Mouse (Mus musculus) bone marrow macrophage, adult 2 months (primary cell): Measurements from ENCODE around the gene Lemd2. TPM values are rescaled to one million over a fixed set of nuclear protein-coding genes. Genes with fewer than 3 reads are reported as not detected.
A peak's percentile ranks its signal among the peaks of the same experiment; 100 is the strongest.

Source experiments
- H3K27ac ChIP-seq: 2 replicates; pipeline ENCODE4 v1.5.1; 2012; ENCODE audit warnings: low read depth, low read length; ENCODE audit not compliant: insufficient read depth
- H3K4me1 ChIP-seq: 2 replicates; pipeline ENCODE4 v1.6.1; 2012; ENCODE audit warnings: low read length; ENCODE audit not compliant: control insufficient read depth, insufficient read depth
- H3K4me3 ChIP-seq: 2 replicates; pipeline ENCODE4 v1.5.1; 2012; ENCODE audit warnings: mild to moderate bottlenecking, low read length, moderate library complexity; ENCODE audit not compliant: insufficient read depth
- CTCF ChIP-seq: IDR thresholded peaks from 2 replicates; pipeline ENCODE4 v1.5.1; 2012; ENCODE audit warnings: low read depth, mild to moderate bottlenecking, low read length, moderate library complexity
- POLR2A ChIP-seq: IDR thresholded peaks from 2 replicates; pipeline ENCODE4 v1.6.1; 2012; ENCODE audit warnings: mild to moderate bottlenecking, low read depth, low read length, borderline replicate concordance
- polyA plus RNA-seq: library from polyadenylated mRNA; stranded (reverse); fragments of >200 nt; gene quantifications from 2 replicates; pipeline ENCODE4 v1.2.4, GENCODE M21; 2012; ENCODE audit not compliant: missing spikeins, insufficient read depth, insufficient read length

Gene Lemd2
- polyA plus RNA-seq, 1 experiment = 52.7 TPM

DNA sequence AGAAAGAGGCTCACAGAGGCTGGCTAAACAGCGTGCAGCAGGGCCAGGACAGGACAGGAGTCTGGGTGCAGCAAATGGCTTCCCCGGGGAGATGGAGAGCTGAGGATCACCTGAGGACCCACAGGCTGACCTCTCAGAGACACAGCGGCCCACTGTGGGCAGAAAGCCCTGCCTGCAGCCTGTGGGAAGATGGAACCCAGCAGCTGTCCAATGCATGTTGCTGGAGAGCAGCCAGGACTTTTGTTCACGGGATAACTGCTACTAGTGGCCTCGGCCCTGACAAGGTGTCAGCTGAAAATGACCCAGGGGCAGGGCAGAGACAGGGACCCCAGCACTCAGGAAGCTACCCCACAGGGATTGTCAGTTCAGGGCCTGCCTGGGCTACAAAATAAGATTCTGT lies 12.5 kb downstream of the Lemd2 start:
- H3K4me3 ChIP-seq = no peak overlapping the region
- no peaks in the 10 kb centered on the region for H3K4me1 ChIP-seq

DNA sequence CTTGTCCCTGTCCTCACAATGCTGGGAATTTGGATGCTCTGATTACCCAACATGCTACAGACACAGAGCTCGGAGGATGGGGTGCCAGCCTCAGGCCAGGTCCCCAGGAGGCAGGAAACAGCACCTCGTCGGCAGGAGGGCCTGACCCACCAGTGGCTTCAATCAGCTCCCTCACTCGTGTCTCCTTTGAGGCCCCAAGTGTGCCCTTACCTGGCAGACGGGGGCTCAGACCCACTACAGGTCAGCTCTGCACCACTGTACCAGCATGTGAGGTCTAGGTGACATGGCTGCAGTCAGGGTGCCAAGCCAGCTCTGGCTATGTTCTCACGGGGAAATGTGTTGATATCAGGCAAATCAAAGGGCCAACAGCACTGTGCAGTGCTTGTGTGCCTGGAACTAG lies 13.1 kb downstream of the Lemd2 start:
- no peak overlapping the region for H3K27ac ChIP-seq
- no peak for TF ChIP-seq POLR2A
- TF ChIP-seq CTCF = no peak
- no peaks in the 10 kb centered on the region for H3K4me1 ChIP-seq
- no peak overlapping the region for H3K4me3 ChIP-seq

More for the DNA sequence above, 12.5 kb downstream of the Lemd2 start:
- no peak for TF ChIP-seq POLR2A
- no peak for TF ChIP-seq CTCF
- H3K27ac ChIP-seq = no peak overlapping the region

DNA sequence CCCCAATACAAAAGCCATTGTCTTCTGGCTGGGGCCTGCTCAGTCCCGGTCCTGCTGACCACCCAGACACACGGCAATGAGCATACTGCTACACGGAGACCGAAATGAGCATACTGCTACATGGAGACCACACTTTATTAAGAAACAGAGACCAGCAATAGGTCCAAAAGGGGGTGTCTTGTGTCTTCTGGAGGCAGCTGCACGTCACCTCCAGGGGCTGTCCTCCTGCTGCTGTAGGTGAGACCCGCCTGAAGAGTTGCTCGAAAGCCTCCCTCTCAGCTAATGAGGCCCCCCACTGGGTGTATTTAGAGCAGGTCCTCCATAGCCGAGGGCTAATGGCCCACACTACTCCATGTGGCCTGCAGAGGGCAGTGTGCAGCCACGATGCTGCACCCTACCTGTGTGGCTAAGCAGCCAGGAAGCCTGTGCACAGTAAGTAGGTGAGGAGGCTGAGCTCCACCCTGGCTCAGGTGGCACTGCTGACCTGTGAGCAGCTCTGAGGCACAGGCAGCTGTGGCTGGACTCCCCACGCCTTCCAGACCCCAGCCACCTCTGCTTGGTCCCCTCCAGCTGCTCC lies 14.5 kb downstream of the Lemd2 start:
- Histone ChIP-seq H3K4me3 (no peak overlapping the region), H3K4me1 (no peaks in the 10 kb centered on the region), H3K27ac (no peak overlapping the region)
- TF ChIP-seq POLR2A = no peak
- peak; percentile 90 for TF ChIP-seq CTCF

GRCm38 (mm10) chr17:27188883-27189282 lies 15.4 kb downstream of the Lemd2 start:
- Histone ChIP-seq H3K4me1 (no peaks in the 10 kb centered on the region), H3K4me3 (no peak overlapping the region), H3K27ac (no peak overlapping the region)
- TF ChIP-seq POLR2A (no peak), CTCF (no peak)

GRCm38 (mm10) chr17:27187059-27187458 lies 17.2 kb downstream of the Lemd2 start:
- Histone ChIP-seq H3K4me1 (peaks cover 2% of the 10 kb centered on the region; the same call in 1 of the 2 replicates), H3K27ac (no peak overlapping the region), H3K4me3 (no peak overlapping the region)
- TF ChIP-seq CTCF (no peak), POLR2A (no peak)

- no peak overlapping the region for H3K4me3 ChIP-seq
- TF ChIP-seq POLR2A = no peak
- no peak for TF ChIP-seq CTCF
- peaks cover 8% of the 10 kb centered on the region for H3K4me1 ChIP-seq
- no peak overlapping the region for H3K27ac ChIP-seq
These were observed 18.2 kb downstream of the Lemd2 start for GRCm38 (mm10) chr17:27186068-27186467.

DNA sequence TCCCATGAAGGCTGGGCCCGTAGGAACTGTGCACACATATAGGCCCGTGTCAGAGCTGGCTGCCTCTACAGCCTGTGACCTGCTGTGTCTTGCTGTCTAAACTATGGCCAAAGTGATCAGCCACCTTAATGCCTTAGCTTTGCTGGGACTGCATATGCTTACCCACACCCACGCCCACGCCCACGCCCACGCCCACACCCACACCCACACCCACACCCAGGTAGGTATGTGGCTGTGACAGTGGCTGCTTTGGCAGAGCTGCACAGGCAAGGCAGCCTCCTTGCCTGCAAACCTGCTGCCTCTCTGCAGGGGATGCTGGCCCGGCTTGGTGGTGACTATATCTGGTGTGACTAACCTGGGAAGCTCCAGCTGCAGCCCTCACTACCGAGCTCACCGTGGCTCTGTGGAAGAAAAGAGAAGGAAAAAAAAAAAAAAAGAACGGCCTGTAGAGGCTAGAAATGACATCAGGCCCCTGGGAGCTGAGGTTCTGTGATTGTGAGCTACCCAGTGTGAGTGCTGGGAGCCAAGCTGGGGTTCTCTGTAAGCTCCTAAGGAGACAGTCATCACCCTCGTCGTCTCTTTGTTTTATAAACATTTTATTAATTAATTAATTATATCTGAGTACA lies 20.5 kb downstream of the Lemd2 start:
- TF ChIP-seq CTCF (no peak), POLR2A (no peak)
- Histone ChIP-seq H3K27ac (no peak overlapping the region), H3K4me1 (peaks cover 18% of the 10 kb centered on the region), H3K4me3 (no peak overlapping the region)

DNA sequence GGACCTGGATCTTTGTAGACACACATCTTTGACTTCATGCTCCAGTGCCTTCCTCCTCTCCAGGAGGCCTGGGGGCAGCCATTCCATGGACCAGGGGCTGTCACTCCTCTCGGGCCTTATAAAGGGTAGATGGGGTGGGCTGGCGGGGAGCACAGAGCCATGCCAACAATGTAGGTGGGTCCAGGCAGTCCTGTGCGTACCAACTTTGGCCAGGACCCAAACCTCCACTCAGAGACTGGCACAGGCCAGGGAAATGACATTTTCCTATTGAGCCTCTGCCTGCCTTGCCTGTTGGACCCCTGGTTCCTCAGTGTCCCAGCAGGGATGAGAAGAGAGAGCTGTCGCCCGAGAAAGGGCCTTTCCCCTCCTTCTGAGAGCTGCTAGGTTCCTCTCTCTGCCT lies 21.9 kb downstream of the Lemd2 start:
- no peak overlapping the region for H3K4me3 ChIP-seq
- peaks cover 18% of the 10 kb centered on the region for H3K4me1 ChIP-seq

GRCm38 (mm10) chr17:27181666-27182065 lies 22.6 kb downstream of the Lemd2 start:
- Histone ChIP-seq H3K27ac (no peak overlapping the region), H3K4me3 (no peak overlapping the region), H3K4me1 (peaks cover 18% of the 10 kb centered on the region)
- TF ChIP-seq CTCF = peak; percentile 47; the same call in 1 of the 2 replicates
- TF ChIP-seq POLR2A = no peak

More for the DNA sequence above, 21.9 kb downstream of the Lemd2 start:
- no peak overlapping the region for H3K27ac ChIP-seq
- TF ChIP-seq POLR2A (no peak), CTCF (no peak)

DNA sequence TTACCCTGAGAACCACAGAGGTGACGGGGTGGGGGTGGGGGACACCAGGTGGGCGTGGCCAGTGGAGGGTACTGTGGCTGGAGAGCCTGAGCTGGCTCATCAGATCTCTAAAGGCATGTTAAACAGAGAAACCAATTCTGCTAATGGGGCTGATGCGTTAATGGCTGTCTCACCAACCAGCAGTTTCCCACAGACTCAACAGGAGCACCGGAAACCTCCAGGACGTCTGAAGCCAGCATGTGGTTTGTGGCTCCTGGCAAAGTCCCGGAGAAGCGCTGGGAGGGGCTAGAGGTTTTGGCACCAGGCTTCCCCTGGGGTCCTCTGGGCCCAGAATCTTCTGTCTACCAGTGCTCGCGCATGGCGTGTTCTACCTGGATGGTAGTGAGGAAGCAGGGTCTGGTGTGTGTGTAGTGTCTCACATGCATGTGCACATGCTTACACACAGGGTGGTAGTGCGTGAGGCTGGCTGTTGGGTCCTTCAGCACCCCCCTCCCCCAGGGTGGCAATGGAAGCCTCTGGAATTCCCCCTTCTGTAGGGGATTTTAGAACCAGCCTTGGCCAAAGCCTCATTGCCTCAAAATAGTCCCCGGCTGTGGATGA lies 24.5 kb downstream of the Lemd2 start:
- Histone ChIP-seq H3K4me3 (no peak overlapping the region), H3K27ac (no peak overlapping the region), H3K4me1 (peaks cover 22% of the 10 kb centered on the region)
- no peak for TF ChIP-seq POLR2A
- TF ChIP-seq CTCF = no peak
